Mouse (Mus musculus) CH12.LX (cell line): ENCODE measurements at regions not wholly inside any gene's neighbourhood (a gene's known extent, or its start where the extent isn't known, plus 50 kb on each side); places are given as distances from the start of the nearest gene placed in this dataset.

Experiments
- DNase-seq: peaks from one replicate; pipeline ENCODE4 v3.0.0-alpha.2; 2013; ENCODE audit errors: extremely low read depth
- H3K27ac ChIP-seq: 2 replicates; pipeline ENCODE4 v1.5.1; 2012; ENCODE audit warnings: low read depth, mild to moderate bottlenecking, control low read depth, moderate library complexity; ENCODE audit not compliant: insufficient read depth
- H3K27me3 ChIP-seq: replicated peaks from 2 replicates; pipeline ENCODE3; 2012; ENCODE audit warnings: inconsistent platforms
- H3K36me3 ChIP-seq, 2 experiments: replicated peaks in 1 of 2; 2 replicates each; pipeline versions ENCODE3 to v1.6.1; 2012; ENCODE audit warnings: inconsistent platforms in 1 of 2, low read length in 1 of 2, mild to moderate bottlenecking in 1 of 2, mixed read lengths in 1 of 2, moderate library complexity in 1 of 2; ENCODE audit not compliant: control insufficient read depth in 1 of 2, insufficient read depth in 1 of 2
- H3K4me1 ChIP-seq, 2 experiments: 2 replicates each; pipeline ENCODE4 v1.6.1; 2012; ENCODE audit warnings: inconsistent platforms in 1 of 2, moderate library complexity in 1 of 2; ENCODE audit not compliant: insufficient read depth in 2 of 2, control insufficient read depth in 1 of 2
- H3K4me2 ChIP-seq: 2 replicates; pipeline ENCODE4 v1.6.1; 2012; ENCODE audit warnings: low read depth, mild to moderate bottlenecking, control low read depth; ENCODE audit not compliant: poor library complexity, insufficient read depth, severe bottlenecking
- H3K4me3 ChIP-seq, 3 experiments: fragments of 150-350 bp in 1 of 3; sonication (generic) in 1 of 3; replicated peaks in 1 of 3; 2 replicates each; pipeline versions ENCODE3 to v1.5.1; 2011 to 2012; ENCODE audit warnings: low read depth in 2 of 3, low read length in 2 of 3, mild to moderate bottlenecking in 2 of 3, moderate library complexity in 2 of 3, control low read depth in 1 of 3, improper control_type of control experiment in 1 of 3, inconsistent platforms in 1 of 3, mixed read lengths in 1 of 3; ENCODE audit not compliant: poor library complexity in 1 of 3
- H3K79me2 ChIP-seq: replicated peaks from 2 replicates; pipeline ENCODE4 v1.6.1; 2012; ENCODE audit warnings: mild to moderate bottlenecking, moderate library complexity; ENCODE audit not compliant: control insufficient read depth, poor library complexity, insufficient read depth, severe bottlenecking; ENCODE audit errors: extremely low read depth
- H3K9ac ChIP-seq: 2 replicates; pipeline ENCODE4 v1.6.1; 2012; ENCODE audit warnings: low read depth, mild to moderate bottlenecking, control low read depth, moderate library complexity; ENCODE audit not compliant: insufficient read depth
- H3K9me3 ChIP-seq: replicated peaks from 2 replicates; pipeline ENCODE3; 2012; ENCODE audit warnings: low read length, inconsistent platforms, mixed read lengths
- CHD1 ChIP-seq: IDR thresholded peaks from 2 replicates; pipeline ENCODE4 v1.6.1; 2012; ENCODE audit warnings: low read depth, low read length, improper control_type of control experiment, inconsistent platforms
- CTCF ChIP-seq, 2 experiments: IDR thresholded peaks in 1 of 2; conservative IDR thresholded peaks in 1 of 2; 2 replicates each; pipeline ENCODE4 v1.5.1; 2011 to 2012; ENCODE audit warnings: low read depth in 2 of 2, low read length in 2 of 2, improper control_type of control experiment in 1 of 2, inconsistent platforms in 1 of 2, mild to moderate bottlenecking in 1 of 2, moderate library complexity in 1 of 2
- E2F4 ChIP-seq: IDR thresholded peaks from 2 replicates; pipeline ENCODE4 v1.6.1; 2011; ENCODE audit warnings: low read depth, low read length, improper control_type of control experiment; ENCODE audit not compliant: insufficient replicate concordance
- ELF1 ChIP-seq: IDR thresholded peaks from 2 replicates; pipeline ENCODE4 v1.6.1; 2014; ENCODE audit warnings: low read depth, mild to moderate bottlenecking, inconsistent platforms, low read length, improper control_type of control experiment
- ETS1 ChIP-seq: conservative IDR thresholded peaks from 2 replicates; pipeline ENCODE4 v1.6.1; 2012; ENCODE audit warnings: low read depth, mild to moderate bottlenecking, inconsistent platforms, low read length, improper control_type of control experiment, moderate library complexity
- HCFC1 ChIP-seq: IDR thresholded peaks from 2 replicates; pipeline ENCODE4 v1.6.1; 2012; ENCODE audit warnings: low read depth, mild to moderate bottlenecking, inconsistent platforms, low read length, improper control_type of control experiment
- MAFK ChIP-seq: IDR thresholded peaks from 2 replicates; pipeline ENCODE4 v1.6.1; 2011; ENCODE audit warnings: low read length, improper control_type of control experiment; ENCODE audit not compliant: insufficient replicate concordance
- MAX ChIP-seq: IDR thresholded peaks from 2 replicates; pipeline ENCODE4 v1.6.1; 2011; ENCODE audit warnings: low read length, improper control_type of control experiment
- MXI1 ChIP-seq: IDR thresholded peaks from 2 replicates; pipeline ENCODE4 v1.6.1; 2011; ENCODE audit warnings: mild to moderate bottlenecking, low read depth, low read length, improper control_type of control experiment
- MYC ChIP-seq: IDR thresholded peaks from 2 replicates; pipeline ENCODE4 v1.6.1; 2011; ENCODE audit warnings: low read depth, mild to moderate bottlenecking, improper control_type of control experiment, low read length
- POLR2A ChIP-seq: IDR thresholded peaks from 2 replicates; pipeline ENCODE4 v1.6.1; 2011; ENCODE audit warnings: low read depth, mild to moderate bottlenecking, improper control_type of control experiment, low read length
- RAD21 ChIP-seq: IDR thresholded peaks from 2 replicates; pipeline ENCODE4 v1.6.1; 2011; ENCODE audit warnings: low read depth, mild to moderate bottlenecking, low read length, improper control_type of control experiment, moderate library complexity
- RCOR1 ChIP-seq: conservative IDR thresholded peaks from 2 replicates; pipeline ENCODE4 v1.6.1; 2012; ENCODE audit warnings: low read depth, mild to moderate bottlenecking, inconsistent platforms, low read length, improper control_type of control experiment
- TCF12 ChIP-seq: IDR thresholded peaks from 2 replicates; pipeline ENCODE4 v1.6.1; 2014; ENCODE audit warnings: low read depth, mild to moderate bottlenecking, inconsistent platforms, low read length, improper control_type of control experiment
- UBTF ChIP-seq: IDR thresholded peaks from 2 replicates; pipeline ENCODE4 v1.6.1; 2012; ENCODE audit warnings: low read depth, mild to moderate bottlenecking, inconsistent platforms, low read length, improper control_type of control experiment, moderate library complexity
- USF2 ChIP-seq: conservative IDR thresholded peaks from 2 replicates; pipeline ENCODE4 v1.6.1; 2011; ENCODE audit warnings: low read depth, low read length, improper control_type of control experiment
- dilution Hi-C: fragments of 300-500 bp; cut with MboI; formaldehyde crosslinking; loops from 2 replicates; pipeline ENCODE4 v1.14.3; 2020; ENCODE audit warnings: low sequenced_read_pairs; ENCODE audit not compliant: extremely low pct_unique_long_range_greater_than_20kb, extremely low pct_ligation_motif_present
- in situ Hi-C: fragments of 300-500 bp; cut with MboI; formaldehyde crosslinking; loops from 3 replicates; pipeline ENCODE4 v1.14.3; 2019; ENCODE audit warnings: low sequenced_read_pairs, low pct_ligation_motif_present, low pct_unique_long_range_greater_than_20kb, mixed read lengths

- in situ Hi-C loops: no loop called here
- no peak for DNase-seq
- dilution Hi-C loops: no loop called here
- Histone ChIP-seq H3K27ac (no peak overlapping the region), H3K36me3 (no peaks in the 10 kb centered on the region), H3K4me2 (no peak overlapping the region), H3K79me2 (no peaks in the 10 kb centered on the region), H3K9me3 (peaks cover 8% of the 10 kb centered on the region), H3K27me3 (peaks cover 81% of the 10 kb centered on the region), H3K4me1 (no peaks in the 10 kb centered on the region), H3K4me3 (no peak overlapping the region), H3K9ac (no peak overlapping the region)
- no peak for TF ChIP-seq ETS1
- no peak for TF ChIP-seq ELF1
- TF ChIP-seq HCFC1: no peak
- no peak for TF ChIP-seq MAX
- no peak for TF ChIP-seq RAD21
- TF ChIP-seq UBTF: no peak
- no peak for TF ChIP-seq TCF12
- no peak for TF ChIP-seq POLR2A
- TF ChIP-seq USF2: no peak
- TF ChIP-seq CHD1: no peak
- no peak for TF ChIP-seq MYC
- no peak for TF ChIP-seq MAFK
- no peak for TF ChIP-seq RCOR1
- TF ChIP-seq MXI1: no peak
Observed at GRCm38 (mm10) chr4:125882531-125882930, 141.8 kb upstream of the Csf3r start.

GRCm38 (mm10) chr4:125890510-125890909 lies 133.8 kb upstream of the Csf3r start:
- H3K9me3 ChIP-seq: peaks cover 7% of the 10 kb centered on the region

GRCm38 (mm10) chr4:125893139-125893538 lies 131.2 kb upstream of the Csf3r start:
- Histone ChIP-seq H3K4me3 (no peak overlapping the region), H3K36me3 (no peaks in the 10 kb centered on the region), H3K79me2 (no peaks in the 10 kb centered on the region), H3K27me3 (peaks cover 85% of the 10 kb centered on the region)
- dilution Hi-C loops: no loop called here
- TF ChIP-seq RAD21 (no peak), MAX (no peak), ETS1 (no peak)
- TF ChIP-seq, all 38 proteins: peak for 0
- H3K9ac ChIP-seq: no peak overlapping the region
- in situ Hi-C loops: no loop called here
- H3K4me1 ChIP-seq: no peaks in the 10 kb centered on the region
- no peak overlapping the region for H3K4me2 ChIP-seq
- no peak for DNase-seq
- no peaks in the 10 kb centered on the region for H3K9me3 ChIP-seq
- H3K27ac ChIP-seq: no peak overlapping the region

More at GRCm38 (mm10) chr4:125890510-125890909, 133.8 kb upstream of the Csf3r start:
- Histone ChIP-seq H3K27me3 (peaks cover 75% of the 10 kb centered on the region), H3K4me1 (no peaks in the 10 kb centered on the region), H3K9ac (no peak overlapping the region), H3K4me3 (no peak overlapping the region), H3K79me2 (no peaks in the 10 kb centered on the region), H3K36me3 (no peaks in the 10 kb centered on the region), H3K27ac (no peak overlapping the region), H3K4me2 (no peak overlapping the region)
- peak; percentile 11 for DNase-seq
- TF ChIP-seq E2F4 (no peak), RAD21 (peak; percentile 46), CTCF (conservative IDR thresholded peaks at IDR 0.05 in 1 of 2, IDR thresholded peaks at IDR 0.05 in 1 of 2; ENCODE audit: low read depth in 2 of 2, low read length in 2 of 2) (peak; percentile 48 to 55; a peak in 3 of 4 replicates)
- dilution Hi-C loops: no loop called here
- in situ Hi-C loops: no loop called here
